Mouse (Mus musculus): ENCODE measurements at regions not wholly inside any gene's neighbourhood (a gene's known extent, or its start where the extent isn't known, plus 50 kb on each side); places are given as distances from the start of the nearest gene placed in this dataset.
"Not testable (repeated sequence)": the region's sequence is repeated elsewhere in the genome, so short reads cannot be mapped to it uniquely, and the experiment has no call there.

DNA sequence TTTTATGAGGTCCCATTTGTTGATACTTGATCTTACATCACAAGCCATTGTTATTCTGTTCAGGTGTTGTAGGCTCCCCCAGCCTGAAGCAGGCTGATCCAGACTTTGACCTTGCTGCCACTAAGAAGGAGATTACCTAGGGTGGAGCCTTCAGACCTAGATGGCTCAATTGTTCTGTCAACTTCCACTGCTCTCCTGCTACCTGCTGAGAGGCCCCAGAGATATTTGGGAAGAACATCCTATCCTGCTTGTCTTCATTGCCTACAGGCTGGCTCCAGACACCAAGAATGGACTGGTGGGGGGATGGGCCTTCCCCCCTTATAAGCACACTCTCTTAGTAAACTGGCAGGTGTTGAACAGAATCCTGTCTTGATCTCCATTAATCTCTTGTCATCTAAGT is 845.9 kb downstream of the Cetn3 start:
- not testable (repeated sequence) for TF ChIP-seq CTCF (conservative IDR thresholded peaks at IDR 0.05; ENCODE audit: low read length); POU5F1 (IDR thresholded peaks at IDR 0.05; ENCODE audit: borderline replicate concordance, low read length)
- TF ChIP-seq NANOG (IDR thresholded peaks at IDR 0.05; ENCODE audit: borderline replicate concordance, low read length) = peak; percentile 66; the same call in 1 of the 2 replicates

Measured in E14TG2a.4 (cell line).